Mouse (Mus musculus) heart, adult 2 months (tissue): Measurements from ENCODE around the gene Otud7b.

Experiments
- CTCF ChIP-seq: fragments of 200-600 bp; IDR thresholded peaks from 2 replicates; pipeline ENCODE4 v1.8.1; 2022; ENCODE audit warnings: antibody characterized with exemption, mild to moderate bottlenecking, moderate library complexity
- EP300 ChIP-seq: fragments of 200-500 bp; IDR thresholded peaks from 2 replicates; pipeline ENCODE4 v1.6.1; 2011; ENCODE audit warnings: low read depth, low read length, control low read depth; ENCODE audit not compliant: insufficient read depth
- POLR2A ChIP-seq: fragments of 200-500 bp; IDR thresholded peaks from 2 replicates; pipeline ENCODE4 v1.6.1; 2011; ENCODE audit warnings: mild to moderate bottlenecking, low read depth, low read length, control low read depth; ENCODE audit not compliant: insufficient read depth

GRCm38 (mm10) chr3:96192977-96193376, 88.7 kb downstream of the Otud7b start:
- TF ChIP-seq POLR2A, result no peak
- no peak for TF ChIP-seq EP300
- TF ChIP-seq CTCF, result no peak
